Mouse (Mus musculus) MEL (cell line): Measurements from ENCODE around the gene Acvr1b.

ENCODE experiments used
- CTCF ChIP-seq, 3 experiments: IDR thresholded peaks in 2 of 3; conservative IDR thresholded peaks in 1 of 3; 2 replicates each; pipeline ENCODE4 v1.5.1; 2011 to 2012; ENCODE audit warnings: low read length in 3 of 3, low read depth in 2 of 3, mild to moderate bottlenecking in 2 of 3, improper control_type of control experiment in 1 of 3, inconsistent platforms in 1 of 3, mixed read lengths in 1 of 3, moderate library complexity in 1 of 3; ENCODE audit not compliant: control insufficient read depth in 1 of 3, insufficient read depth in 1 of 3, poor library complexity in 1 of 3, severe bottlenecking in 1 of 3
- GATA1 ChIP-seq: IDR thresholded peaks from 2 replicates; pipeline ENCODE4 v1.6.1; 2011; ENCODE audit warnings: low read depth, low read length, improper control_type of control experiment
- HCFC1 ChIP-seq: IDR thresholded peaks from 2 replicates; pipeline ENCODE4 v1.6.1; 2012; ENCODE audit warnings: low read depth, mild to moderate bottlenecking, inconsistent platforms, low read length, improper control_type of control experiment, moderate library complexity
- KAT2A ChIP-seq: conservative IDR thresholded peaks from 2 replicates; pipeline ENCODE4 v1.6.1; 2012; ENCODE audit warnings: low read depth, low read length, improper control_type of control experiment, inconsistent platforms
- MAX ChIP-seq: IDR thresholded peaks from 2 replicates; pipeline ENCODE4 v1.6.1; 2011; ENCODE audit warnings: low read length, improper control_type of control experiment
- MAZ ChIP-seq: IDR thresholded peaks from 2 replicates; pipeline ENCODE4 v1.6.1; 2012; ENCODE audit warnings: low read depth, mild to moderate bottlenecking, inconsistent platforms, low read length, improper control_type of control experiment
- MYC ChIP-seq: IDR thresholded peaks from 2 replicates; pipeline ENCODE4 v1.6.1; 2011; ENCODE audit warnings: low read depth, mild to moderate bottlenecking, low read length, improper control_type of control experiment, moderate library complexity
- NELFE ChIP-seq: IDR thresholded peaks from 2 replicates; pipeline ENCODE4 v1.6.1; 2011; ENCODE audit warnings: low read depth, low read length, improper control_type of control experiment
- NRF1 ChIP-seq: IDR thresholded peaks from 2 replicates; pipeline ENCODE4 v1.6.1; 2014; ENCODE audit warnings: low read depth, mild to moderate bottlenecking, inconsistent platforms, low read length, improper control_type of control experiment, moderate library complexity; ENCODE audit not compliant: poor library complexity, insufficient read depth, severe bottlenecking
- POLR2A ChIP-seq, 2 experiments: IDR thresholded peaks; 2 replicates each; pipeline ENCODE4 v1.6.1; 2011 to 2012; ENCODE audit warnings: low read length in 2 of 2, mild to moderate bottlenecking in 2 of 2, control low read depth in 1 of 2, improper control_type of control experiment in 1 of 2, low read depth in 1 of 2, moderate library complexity in 1 of 2; ENCODE audit not compliant: control insufficient read depth in 1 of 2, insufficient read depth in 1 of 2, poor library complexity in 1 of 2
- POLR2AphosphoS2 ChIP-seq: IDR thresholded peaks from 2 replicates; pipeline ENCODE4 v1.6.1; 2011; ENCODE audit warnings: low read length, improper control_type of control experiment
- RCOR1 ChIP-seq: IDR thresholded peaks from 2 replicates; pipeline ENCODE4 v1.6.1; 2012; ENCODE audit warnings: low read depth, mild to moderate bottlenecking, inconsistent platforms, low read length, improper control_type of control experiment
- TCF12 ChIP-seq: IDR thresholded peaks from 2 replicates; pipeline ENCODE4 v1.6.1; 2014; ENCODE audit warnings: low read depth, mild to moderate bottlenecking, inconsistent platforms, low read length, improper control_type of control experiment, moderate library complexity

DNA sequence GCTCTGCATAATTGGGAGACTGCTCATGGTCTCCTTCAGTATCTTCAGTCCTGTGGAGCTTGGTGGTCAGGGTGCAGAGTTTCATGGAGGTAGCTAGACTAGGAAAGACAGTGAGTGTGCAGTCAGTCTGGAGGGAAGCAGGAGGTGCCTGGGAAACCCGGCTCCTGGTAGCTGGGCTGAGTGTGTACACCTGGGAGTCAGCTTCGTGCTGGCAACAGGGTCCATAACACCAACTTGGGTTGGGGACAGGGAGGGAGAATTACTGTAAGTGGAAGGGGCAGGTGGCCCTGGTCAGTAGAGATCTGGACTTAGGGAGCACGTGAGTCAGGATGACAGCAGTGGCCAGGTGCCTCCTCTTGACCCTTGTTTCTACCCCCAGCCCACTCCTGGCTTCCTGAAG is 86.1 kb downstream of the Acvr1b start:
- TF ChIP-seq TCF12 (no peak), CTCF (IDR thresholded peaks at IDR 0.05 in 2 of 3, conservative IDR thresholded peaks at IDR 0.05 in 1 of 3; ENCODE audit: control insufficient read depth in 1 of 3, insufficient read depth in 1 of 3, low read depth in 2 of 3, low read length in 3 of 3, poor library complexity in 1 of 3, severe bottlenecking in 1 of 3) (no peak), RCOR1 (no peak), POLR2AphosphoS2 (no peak), MYC (no peak), GATA1 (no peak), NELFE (no peak), NRF1 (no peak), MAX (no peak), POLR2A (IDR thresholded peaks at IDR 0.05; ENCODE audit: control insufficient read depth in 1 of 2, insufficient read depth in 1 of 2, low read depth in 1 of 2, low read length in 2 of 2, poor library complexity in 1 of 2) (no peak), MAZ (no peak), KAT2A (no peak), HCFC1 (no peak)
